Mouse (Mus musculus): Measurements from ENCODE around the gene Vmn1r212. TPM values are rescaled to one million over a fixed set of nuclear protein-coding genes. Genes with fewer than 3 reads are reported as not detected.

Vmn1r212 gene
- not detected in 2 replicates for polyA plus RNA-seq (2012)

GRCm38 (mm10) chr13:22884105-22884504 lies at the start of gene Vmn1r212:
Gene Vmn1r212 (minus strand): TSS chr13:22884205.

GRCm38 (mm10) chr13:22857461-22857860 lies 26.5 kb downstream of the Vmn1r212 start, which contains the start of gene Vmn1r211:
Gene Vmn1r211 (minus strand): TSS chr13:22857561.

Other genes with a start within 250 kb of the Vmn1r212 start
- not detected in 2 replicates for gene Vmn1r207-ps, start 154.6 kb downstream of the Vmn1r212 start, polyA plus RNA-seq (2012)
- not detected in 2 replicates for gene Vmn1r208, start 106.8 kb downstream of the Vmn1r212 start, polyA plus RNA-seq (2012)
- not detected in 2 replicates for gene Vmn1r209, start 74.5 kb downstream of the Vmn1r212 start, polyA plus RNA-seq (2012)
- not detected in 2 replicates for gene Vmn1r210, start 52.9 kb downstream of the Vmn1r212 start, polyA plus RNA-seq (2012)
- gene Vmn1r211, start 26.6 kb downstream of the Vmn1r212 start, polyA plus RNA-seq (2012) = not detected in 2 replicates
- gene Vmn1r213, start 123.5 kb upstream of the Vmn1r212 start, polyA plus RNA-seq (2012) = not detected in 2 replicates
- not detected in 2 replicates for gene Vmn1r214, start 146.2 kb upstream of the Vmn1r212 start, polyA plus RNA-seq (2012)
- gene Vmn1r215, start 183.8 kb upstream of the Vmn1r212 start, polyA plus RNA-seq (2012) = 0.09 TPM in 1 of 2 replicates, not detected in the other
- not detected in 2 replicates for gene Vmn1r217, start 234.0 kb upstream of the Vmn1r212 start, polyA plus RNA-seq (2012)
- not detected in 2 replicates for gene Vmn1r218, start 248.9 kb upstream of the Vmn1r212 start, polyA plus RNA-seq (2012)

Measured in megakaryocyte-erythroid progenitor cell, adult 5 weeks (primary cell).